Mouse (Mus musculus) forebrain, embryonic 15.5 days (tissue): ENCODE measurements around the gene Casp7. TPM values are rescaled to one million over a fixed set of nuclear protein-coding genes. Genes with fewer than 3 reads are reported as not detected.

Source experiments
- ATAC-seq: fragments of 200-750 bp; cut with Nextera tagmentation; replicated peaks from 2 replicates; pipeline ENCODE4 v1.8.0; 2017; ENCODE audit warnings: mild to moderate bottlenecking, moderate TSS enrichment, moderate library complexity
- H3K27ac ChIP-seq: fragments of 300-500 bp; sonication (generic); replicated peaks from 2 replicates; pipeline ENCODE4 v1.5.1; 2015; ENCODE audit warnings: mild to moderate bottlenecking, inconsistent platforms
- H3K27me3 ChIP-seq: fragments of 300-500 bp; sonication (generic); 2 replicates; pipeline ENCODE4 v1.6.1; 2015; ENCODE audit warnings: inconsistent platforms
- H3K36me3 ChIP-seq: fragments of 300-500 bp; sonication (generic); 2 replicates; pipeline ENCODE4 v1.6.1; 2015; ENCODE audit warnings: mild to moderate bottlenecking, inconsistent platforms
- H3K4me1 ChIP-seq: fragments of 300-500 bp; sonication (generic); 2 replicates; pipeline ENCODE4 v1.6.1; 2015; ENCODE audit warnings: inconsistent platforms
- H3K4me2 ChIP-seq: fragments of 300-500 bp; sonication (generic); replicated peaks from 2 replicates; pipeline ENCODE4 v1.6.1; 2015; ENCODE audit warnings: mild to moderate bottlenecking, inconsistent platforms
- H3K4me3 ChIP-seq: fragments of 300-500 bp; sonication (generic); 2 replicates; pipeline ENCODE4 v1.5.1; 2015; ENCODE audit warnings: mild to moderate bottlenecking, inconsistent platforms
- H3K9ac ChIP-seq: fragments of 300-500 bp; sonication (generic); replicated peaks from 2 replicates; pipeline ENCODE4 v1.6.1; 2015; ENCODE audit warnings: mild to moderate bottlenecking, inconsistent platforms
- H3K9me3 ChIP-seq: fragments of 300-500 bp; sonication (generic); 2 replicates; pipeline ENCODE4 v1.6.1; 2016; ENCODE audit warnings: inconsistent platforms
- WGBS: fragments of 180-500 bp; shearing (Covaris S2); methylation state at CpG from one replicate; pipeline ENCODE4 v1.1.7; 2015; ENCODE audit warnings: mixed read lengths; 5-methylcytosine and 5-hydroxymethylcytosine counted together
- polyA plus RNA-seq: library from polyadenylated mRNA; unstranded; fragments of >200 nt; fragmentation: Nextera tagmentation; extraction: Ambion mirVana; gene quantifications from 2 replicates; pipeline ENCODE4 v1.2.1, GENCODE M21; 2015

The Casp7 gene
- polyA plus RNA-seq, 1 experiment from 2014 or later, result 14.7 TPM

- Histone ChIP-seq H3K27ac (no peak overlapping the region), H3K4me3 (no peak overlapping the region), H3K4me1 (no peaks in the 10 kb centered on the region), H3K9me3 (no peaks in the 10 kb centered on the region), H3K27me3 (no peaks in the 10 kb centered on the region), H3K9ac (no peak overlapping the region), H3K4me2 (no peak overlapping the region), H3K36me3 (no peaks in the 10 kb centered on the region)
- 89% methylated on average over 13 of the region's 13 CpGs for WGBS
- no peak for ATAC-seq
These were observed 39.5 kb downstream of the Casp7 start for GRCm38 (mm10) chr19:56436380-56436779.

- WGBS, result 86% methylated on average over 7 of the region's 7 CpGs
- Histone ChIP-seq H3K4me3 (no peak overlapping the region), H3K9ac (no peak overlapping the region), H3K4me2 (no peak overlapping the region), H3K27me3 (no peaks in the 10 kb centered on the region), H3K27ac (no peak overlapping the region), H3K36me3 (no peaks in the 10 kb centered on the region), H3K9me3 (no peaks in the 10 kb centered on the region), H3K4me1 (no peaks in the 10 kb centered on the region)
- ATAC-seq, result no peak
These were observed 41.6 kb downstream of the Casp7 start for GRCm38 (mm10) chr19:56438357-56439071.

GRCm38 (mm10) chr19:56439072-56439434 is 42.1 kb downstream of the Casp7 start:
- Histone ChIP-seq H3K27me3 (no peaks in the 10 kb centered on the region), H3K4me3 (no peak overlapping the region), H3K4me2 (no peak overlapping the region), H3K9ac (no peak overlapping the region), H3K9me3 (no peaks in the 10 kb centered on the region), H3K36me3 (no peaks in the 10 kb centered on the region), H3K4me1 (no peaks in the 10 kb centered on the region), H3K27ac (no peak overlapping the region)
- WGBS, result 90% methylated on average over 6 of the region's 6 CpGs
- no peak for ATAC-seq

DNA sequence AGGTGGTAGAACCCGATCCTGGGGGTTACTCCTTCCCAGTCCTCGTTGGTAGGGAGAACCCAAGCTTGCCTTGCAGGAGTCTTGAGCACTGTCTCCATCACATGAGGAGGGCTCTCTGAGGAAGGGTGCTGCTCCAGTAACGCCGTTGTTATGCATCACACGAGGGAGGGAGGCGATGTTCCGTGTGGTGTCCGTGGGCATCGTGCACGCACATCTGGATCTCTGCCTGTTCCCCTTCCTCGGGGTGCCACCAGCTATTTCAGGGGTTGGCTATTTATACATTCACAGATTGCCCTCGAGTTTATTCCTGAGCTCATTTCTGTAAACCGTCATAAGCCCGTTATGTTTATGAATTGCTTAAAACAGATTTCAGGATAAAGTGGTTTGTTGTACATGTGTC is 46.5 kb downstream of the Casp7 start:
- Histone ChIP-seq H3K4me3 (no peak overlapping the region), H3K9me3 (no peaks in the 10 kb centered on the region), H3K9ac (no peak overlapping the region), H3K27ac (no peak overlapping the region), H3K27me3 (no peaks in the 10 kb centered on the region), H3K4me1 (no peaks in the 10 kb centered on the region), H3K4me2 (no peak overlapping the region), H3K36me3 (no peaks in the 10 kb centered on the region)
- 89% methylated on average over 14 of the region's 14 CpGs for WGBS
- no peak for ATAC-seq

DNA sequence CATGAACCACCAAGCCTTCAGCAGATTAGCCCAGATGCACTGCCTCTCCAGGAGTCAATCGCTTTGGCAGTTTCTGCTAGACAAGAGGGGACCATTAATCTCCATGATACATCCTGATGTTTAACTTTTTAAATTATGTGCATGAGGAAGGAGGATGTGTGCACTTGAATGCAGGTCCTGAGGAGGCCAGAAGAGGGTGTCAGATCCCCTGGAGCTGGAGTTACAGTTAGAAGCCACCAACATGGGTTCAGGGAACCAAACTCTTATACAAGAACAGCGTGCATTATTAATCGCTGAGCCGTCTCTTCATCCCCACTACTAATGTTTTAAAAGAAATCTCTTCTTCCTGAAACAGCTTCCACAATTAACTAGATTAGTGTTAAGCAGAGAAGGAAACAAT is 51.9 kb downstream of the Casp7 start:
- WGBS, result 95% methylated on average over 4 of the region's 4 CpGs
- H3K4me2 ChIP-seq, result no peak overlapping the region
- no peaks in the 10 kb centered on the region for H3K9me3 ChIP-seq
- H3K27me3 ChIP-seq, result no peaks in the 10 kb centered on the region
- H3K36me3 ChIP-seq, result no peaks in the 10 kb centered on the region
- H3K27ac ChIP-seq, result no peak overlapping the region
- H3K9ac ChIP-seq, result no peak overlapping the region
- no peak for ATAC-seq
- no peaks in the 10 kb centered on the region for H3K4me1 ChIP-seq
- no peak overlapping the region for H3K4me3 ChIP-seq

DNA sequence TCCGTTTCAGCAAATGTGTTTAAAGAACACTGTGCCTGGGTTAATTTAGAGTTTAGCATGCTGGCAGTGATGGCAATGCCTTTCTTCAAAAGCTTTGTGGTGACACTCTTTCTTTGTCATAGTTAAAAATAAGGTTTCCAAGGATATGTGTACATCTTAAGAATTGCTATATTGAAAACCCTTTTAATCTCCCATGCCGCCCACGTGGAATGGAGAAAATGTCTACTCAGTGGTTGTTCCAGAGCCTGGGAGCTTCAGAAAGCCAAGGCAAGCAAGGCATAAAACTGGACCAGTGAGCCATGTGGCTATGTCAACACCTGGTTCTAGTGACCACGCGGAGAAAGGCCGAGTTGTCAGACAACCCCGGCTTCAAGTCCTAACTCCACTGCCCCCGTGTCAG is 52.6 kb downstream of the Casp7 start:
- ATAC-seq, result no peak
- Histone ChIP-seq H3K9me3 (no peaks in the 10 kb centered on the region), H3K36me3 (no peaks in the 10 kb centered on the region), H3K4me3 (no peak overlapping the region), H3K27ac (no peak overlapping the region), H3K4me2 (no peak overlapping the region), H3K9ac (no peak overlapping the region), H3K4me1 (no peaks in the 10 kb centered on the region), H3K27me3 (no peaks in the 10 kb centered on the region)
- 89% methylated on average over 8 of the region's 8 CpGs for WGBS

- H3K27me3 ChIP-seq, result no peaks in the 10 kb centered on the region
- H3K27ac ChIP-seq, result no peak overlapping the region
- ATAC-seq, result no peak
- H3K4me3 ChIP-seq, result no peak overlapping the region
- H3K4me1 ChIP-seq, result no peaks in the 10 kb centered on the region
- H3K4me2 ChIP-seq, result no peak overlapping the region
- H3K9me3 ChIP-seq, result no peaks in the 10 kb centered on the region
- H3K9ac ChIP-seq, result no peak overlapping the region
- no peaks in the 10 kb centered on the region for H3K36me3 ChIP-seq
- WGBS, result 87% methylated on average over 5 of the region's 5 CpGs
These were observed 54.0 kb downstream of the Casp7 start for GRCm38 (mm10) chr19:56450892-56451291.

DNA sequence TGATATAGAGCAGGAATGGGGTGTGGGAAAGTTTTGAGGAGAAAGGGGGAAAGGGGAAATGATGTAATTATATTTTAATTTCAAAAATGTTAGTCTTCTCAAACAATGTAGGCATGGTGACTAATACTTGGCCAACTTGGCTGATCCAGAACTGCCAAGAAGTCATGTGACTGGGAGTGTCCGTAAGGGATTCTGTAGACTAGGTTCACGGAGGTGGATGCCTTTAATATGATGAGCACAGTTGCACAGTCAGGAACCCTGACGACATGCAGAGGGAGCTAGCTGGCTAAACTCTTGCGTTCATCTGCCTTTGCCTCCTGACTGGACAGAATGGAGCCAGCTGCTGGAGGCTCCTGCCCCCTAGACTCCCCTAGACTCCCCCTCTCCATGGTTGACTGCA is 54.9 kb downstream of the Casp7 start:
- no peaks in the 10 kb centered on the region for H3K9me3 ChIP-seq
- ATAC-seq, result no peak
- H3K9ac ChIP-seq, result no peak overlapping the region
- no peak overlapping the region for H3K4me2 ChIP-seq
- WGBS, result 89% methylated on average over 4 of the region's 4 CpGs
- H3K27ac ChIP-seq, result no peak overlapping the region
- H3K36me3 ChIP-seq, result no peaks in the 10 kb centered on the region
- no peak overlapping the region for H3K4me3 ChIP-seq
- no peaks in the 10 kb centered on the region for H3K4me1 ChIP-seq
- H3K27me3 ChIP-seq, result no peaks in the 10 kb centered on the region

- H3K4me2 ChIP-seq, result no peak overlapping the region
- no peaks in the 10 kb centered on the region for H3K36me3 ChIP-seq
- WGBS, result 90% methylated on average over 2 of the region's 2 CpGs
- H3K9me3 ChIP-seq, result no peaks in the 10 kb centered on the region
- H3K27ac ChIP-seq, result no peak overlapping the region
- no peak overlapping the region for H3K4me3 ChIP-seq
- H3K27me3 ChIP-seq, result no peaks in the 10 kb centered on the region
- no peaks in the 10 kb centered on the region for H3K4me1 ChIP-seq
- H3K9ac ChIP-seq, result no peak overlapping the region
- ATAC-seq, result no peak
These were observed 55.5 kb downstream of the Casp7 start for GRCm38 (mm10) chr19:56452421-56452820.

DNA sequence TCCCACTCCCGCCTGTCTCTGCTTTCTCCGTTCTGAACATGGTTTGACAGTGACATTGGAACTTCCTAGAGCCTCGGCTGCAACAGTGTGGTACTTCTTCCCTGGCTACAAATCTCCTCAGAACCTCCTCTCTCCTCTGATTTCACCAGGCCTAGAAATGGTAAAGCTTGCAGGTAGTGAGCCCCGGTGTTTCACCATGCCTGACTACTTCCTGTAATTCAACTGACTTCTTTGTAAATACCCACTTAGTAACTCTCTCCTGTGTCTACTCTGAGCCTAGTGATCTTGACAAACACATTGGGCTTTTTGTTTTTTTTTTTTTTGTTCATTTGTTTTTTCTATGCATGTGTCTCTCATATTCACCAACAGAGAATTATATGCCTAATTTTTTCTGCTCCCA is 57.9 kb downstream of the Casp7 start:
- WGBS, result 84% methylated on average over 4 of the region's 4 CpGs
- H3K4me2 ChIP-seq, result no peak overlapping the region
- no peak overlapping the region for H3K4me3 ChIP-seq
- no peaks in the 10 kb centered on the region for H3K4me1 ChIP-seq
- H3K27ac ChIP-seq, result no peak overlapping the region
- no peak for ATAC-seq
- no peaks in the 10 kb centered on the region for H3K9me3 ChIP-seq
- no peaks in the 10 kb centered on the region for H3K27me3 ChIP-seq
- H3K9ac ChIP-seq, result no peak overlapping the region
- H3K36me3 ChIP-seq, result no peaks in the 10 kb centered on the region

GRCm38 (mm10) chr19:56455369-56455768 is 58.4 kb downstream of the Casp7 start:
- Histone ChIP-seq H3K9ac (no peak overlapping the region), H3K27me3 (no peaks in the 10 kb centered on the region), H3K36me3 (no peaks in the 10 kb centered on the region), H3K4me2 (no peak overlapping the region), H3K9me3 (no peaks in the 10 kb centered on the region), H3K4me1 (no peaks in the 10 kb centered on the region), H3K4me3 (no peak overlapping the region), H3K27ac (no peak overlapping the region)
- WGBS, result 31% methylated on average over 2 of the region's 2 CpGs
- ATAC-seq, result no peak

GRCm38 (mm10) chr19:56457569-56457968 is 60.6 kb downstream of the Casp7 start:
- Histone ChIP-seq H3K4me1 (peaks cover 8% of the 10 kb centered on the region; the same call in 1 of the 2 replicates), H3K4me3 (no peak overlapping the region), H3K9me3 (no peaks in the 10 kb centered on the region), H3K9ac (no peak overlapping the region), H3K27me3 (no peaks in the 10 kb centered on the region), H3K36me3 (no peaks in the 10 kb centered on the region), H3K4me2 (no peak overlapping the region), H3K27ac (no peak overlapping the region)
- ATAC-seq, result no peak
- WGBS, result 87% methylated on average over 4 of the region's 4 CpGs
